Mouse (Mus musculus): ENCODE measurements around the gene Exd1.

Exd1 gene

GRCm38 (mm10) chr2:119547522-119548370 is at the start of gene Exd1, which contains the start of gene Chp1:
Gene Exd1 (minus strand): TSS chr2:119547627.
Gene Chp1 (plus strand): TSS chr2:119547697.
- DNase-seq (ENCODE audit: inconsistent ontology term) = peak; percentile 99

GRCm38 (mm10) chr2:119596781-119597330 is 49.4 kb upstream of the Exd1 start:
- no peak for DNase-seq (ENCODE audit: inconsistent ontology term)

- peak; percentile 6 for DNase-seq (ENCODE audit: inconsistent ontology term)
Observed at GRCm38 (mm10) chr2:119595308-119595707, 47.9 kb upstream of the Exd1 start.

- DNase-seq (ENCODE audit: inconsistent ontology term) = peak; percentile 97
Observed at GRCm38 (mm10) chr2:119594113-119594981, 46.9 kb upstream of the Exd1 start.

GRCm38 (mm10) chr2:119593765-119594112 is 46.3 kb upstream of the Exd1 start:
- DNase-seq (ENCODE audit: inconsistent ontology term) = no peak

GRCm38 (mm10) chr2:119591247-119591646 is 43.8 kb upstream of the Exd1 start:
- no peak for DNase-seq (ENCODE audit: inconsistent ontology term)

- peak; percentile 3 for DNase-seq (ENCODE audit: inconsistent ontology term)
Observed at GRCm38 (mm10) chr2:119587383-119587782, 40.0 kb upstream of the Exd1 start.

- no peak for DNase-seq (ENCODE audit: inconsistent ontology term)
Observed at GRCm38 (mm10) chr2:119584282-119584681, 36.9 kb upstream of the Exd1 start.

- no peak for DNase-seq (ENCODE audit: inconsistent ontology term)
Observed at GRCm38 (mm10) chr2:119583439-119583838, 36.0 kb upstream of the Exd1 start.

GRCm38 (mm10) chr2:119581571-119581970 is 34.1 kb upstream of the Exd1 start:
- DNase-seq (ENCODE audit: inconsistent ontology term) = no peak

GRCm38 (mm10) chr2:119572471-119572870 is 25.0 kb upstream of the Exd1 start:
- no peak for DNase-seq (ENCODE audit: inconsistent ontology term)

- DNase-seq (ENCODE audit: inconsistent ontology term) = no peak
Observed at GRCm38 (mm10) chr2:119566182-119566855, 18.9 kb upstream of the Exd1 start.

- DNase-seq (ENCODE audit: inconsistent ontology term) = no peak
Observed at GRCm38 (mm10) chr2:119565284-119565683, 17.9 kb upstream of the Exd1 start.

- peak; percentile 21 for DNase-seq (ENCODE audit: inconsistent ontology term)
Observed at GRCm38 (mm10) chr2:119561794-119562193, 14.4 kb upstream of the Exd1 start.

- DNase-seq (ENCODE audit: inconsistent ontology term) = no peak
Observed at GRCm38 (mm10) chr2:119558737-119559340, 11.4 kb upstream of the Exd1 start.

- DNase-seq (ENCODE audit: inconsistent ontology term) = no peak
Observed at GRCm38 (mm10) chr2:119558039-119558438, 10.6 kb upstream of the Exd1 start.

GRCm38 (mm10) chr2:119549678-119550077 is 2.3 kb upstream of the Exd1 start:
- DNase-seq (ENCODE audit: inconsistent ontology term) = no peak

GRCm38 (mm10) chr2:119548691-119549090 is 1.3 kb upstream of the Exd1 start:
- DNase-seq (ENCODE audit: inconsistent ontology term) = peak; percentile 16

- no peak for DNase-seq (ENCODE audit: inconsistent ontology term)
Observed at GRCm38 (mm10) chr2:119548371-119548660, 889 bp upstream of the Exd1 start.

GRCm38 (mm10) chr2:119546848-119547521 is 442 bp downstream of the Exd1 start:
- peak; percentile 95 for DNase-seq (ENCODE audit: inconsistent ontology term)

- no peak for DNase-seq (ENCODE audit: inconsistent ontology term)
Observed at GRCm38 (mm10) chr2:119543656-119544055, 3.8 kb downstream of the Exd1 start.

Measured in Muller cell, postnatal 12 days (primary cell).